Mouse (Mus musculus): ENCODE measurements at regions not wholly inside any gene's neighbourhood (a gene's known extent, or its start where the extent isn't known, plus 50 kb on each side); places are given as distances from the start of the nearest gene placed in this dataset.

- Histone ChIP-seq H3K9me3 (ENCODE audit: control insufficient read depth, low read length) (no peaks in the 10 kb centered on the region), H3K36me3 (ENCODE audit: control insufficient read depth, insufficient read depth) (no peaks in the 10 kb centered on the region), H3K4me2 (ENCODE audit: low read length) (no peak overlapping the region), H3K4me3 (replicated peaks; ENCODE audit: low read length) (no peak overlapping the region), H3K9ac (replicated peaks; ENCODE audit: low read depth, low read length) (no peak overlapping the region), H3K27ac (ENCODE audit: low read length) (no peak overlapping the region), H3K4me1 (replicated peaks; ENCODE audit: control insufficient read depth, insufficient read depth, low read length) (peaks cover 8% of the 10 kb centered on the region), H3K27me3 (replicated peaks; ENCODE audit: control insufficient read depth, insufficient read depth, low read length) (no peaks in the 10 kb centered on the region)
- no peak for ATAC-seq
- 85% methylated on average over 3 of the region's 3 CpGs for WGBS
These were observed 243.6 kb downstream of the Sp3 start for GRCm38 (mm10) chr2:72736685-72737084.

- H3K4me3 ChIP-seq (replicated peaks; ENCODE audit: low read length): no peak overlapping the region
- peak; percentile 51; the same call in 1 of the 2 replicates for ATAC-seq
- WGBS: 56% methylated on average over 22 of the region's 22 CpGs
- no peaks in the 10 kb centered on the region for H3K36me3 ChIP-seq (ENCODE audit: control insufficient read depth, insufficient read depth)
- H3K9ac ChIP-seq (replicated peaks; ENCODE audit: low read depth, low read length): no peak overlapping the region
- H3K9me3 ChIP-seq (ENCODE audit: control insufficient read depth, low read length): no peaks in the 10 kb centered on the region
- H3K27me3 ChIP-seq (replicated peaks; ENCODE audit: control insufficient read depth, insufficient read depth, low read length): no peaks in the 10 kb centered on the region
- H3K27ac ChIP-seq (ENCODE audit: low read length): no peak overlapping the region
- peaks cover 15% of the 10 kb centered on the region for H3K4me1 ChIP-seq (replicated peaks; ENCODE audit: control insufficient read depth, insufficient read depth, low read length)
- H3K4me2 ChIP-seq (ENCODE audit: low read length): no peak overlapping the region
These were observed 239.6 kb downstream of the Sp3 start for GRCm38 (mm10) chr2:72740391-72741361.

- no peak overlapping the region for H3K4me3 ChIP-seq (replicated peaks; ENCODE audit: low read length)
- H3K4me1 ChIP-seq (replicated peaks; ENCODE audit: control insufficient read depth, insufficient read depth, low read length): peaks cover 19% of the 10 kb centered on the region
These were observed 238.5 kb downstream of the Sp3 start for GRCm38 (mm10) chr2:72741746-72742145.

GRCm38 (mm10) chr2:72743651-72744050 lies 236.6 kb downstream of the Sp3 start:
- Histone ChIP-seq H3K27ac (ENCODE audit: low read length) (peak overlapping the region; percentile 5; the same call in 1 of the 2 replicates), H3K36me3 (ENCODE audit: control insufficient read depth, insufficient read depth) (no peaks in the 10 kb centered on the region), H3K9me3 (ENCODE audit: control insufficient read depth, low read length) (no peaks in the 10 kb centered on the region), H3K27me3 (replicated peaks; ENCODE audit: control insufficient read depth, insufficient read depth, low read length) (no peaks in the 10 kb centered on the region), H3K4me3 (replicated peaks; ENCODE audit: low read length) (no peak overlapping the region), H3K4me2 (ENCODE audit: low read length) (no peak overlapping the region), H3K9ac (replicated peaks; ENCODE audit: low read depth, low read length) (no peak overlapping the region), H3K4me1 (replicated peaks; ENCODE audit: control insufficient read depth, insufficient read depth, low read length) (peaks cover 19% of the 10 kb centered on the region)
- 43% methylated on average over 3 of the region's 3 CpGs for WGBS
- peak; percentile 71 for ATAC-seq

More at GRCm38 (mm10) chr2:72741746-72742145, 238.5 kb downstream of the Sp3 start:
- H3K27ac ChIP-seq (ENCODE audit: low read length): no peak overlapping the region
- H3K36me3 ChIP-seq (ENCODE audit: control insufficient read depth, insufficient read depth): no peaks in the 10 kb centered on the region
- no peaks in the 10 kb centered on the region for H3K27me3 ChIP-seq (replicated peaks; ENCODE audit: control insufficient read depth, insufficient read depth, low read length)
- 95% methylated on average over 5 of the region's 5 CpGs for WGBS
- H3K9me3 ChIP-seq (ENCODE audit: control insufficient read depth, low read length): no peaks in the 10 kb centered on the region
- ATAC-seq: no peak
- H3K9ac ChIP-seq (replicated peaks; ENCODE audit: low read depth, low read length): no peak overlapping the region
- H3K4me2 ChIP-seq (ENCODE audit: low read length): no peak overlapping the region

- ATAC-seq: no peak
- no peaks in the 10 kb centered on the region for H3K36me3 ChIP-seq (ENCODE audit: control insufficient read depth, insufficient read depth)
- no peaks in the 10 kb centered on the region for H3K27me3 ChIP-seq (replicated peaks; ENCODE audit: control insufficient read depth, insufficient read depth, low read length)
- H3K27ac ChIP-seq (ENCODE audit: low read length): no peak overlapping the region
- no peak overlapping the region for H3K4me3 ChIP-seq (replicated peaks; ENCODE audit: low read length)
- 68% methylated on average over 4 of the region's 4 CpGs for WGBS
- H3K9me3 ChIP-seq (ENCODE audit: control insufficient read depth, low read length): no peaks in the 10 kb centered on the region
- no peak overlapping the region for H3K9ac ChIP-seq (replicated peaks; ENCODE audit: low read depth, low read length)
- no peak overlapping the region for H3K4me2 ChIP-seq (ENCODE audit: low read length)
- peaks cover 19% of the 10 kb centered on the region for H3K4me1 ChIP-seq (replicated peaks; ENCODE audit: control insufficient read depth, insufficient read depth, low read length)
These were observed 235.3 kb downstream of the Sp3 start for GRCm38 (mm10) chr2:72744901-72745300.

GRCm38 (mm10) chr2:72746476-72747215 lies 233.6 kb downstream of the Sp3 start:
- no peak overlapping the region for H3K9ac ChIP-seq (replicated peaks; ENCODE audit: low read depth, low read length)
- peak; percentile 62 for ATAC-seq
- H3K4me3 ChIP-seq (replicated peaks; ENCODE audit: low read length): no peak overlapping the region
- no peaks in the 10 kb centered on the region for H3K27me3 ChIP-seq (replicated peaks; ENCODE audit: control insufficient read depth, insufficient read depth, low read length)
- H3K9me3 ChIP-seq (ENCODE audit: control insufficient read depth, low read length): no peaks in the 10 kb centered on the region
- peaks cover 11% of the 10 kb centered on the region for H3K4me1 ChIP-seq (replicated peaks; ENCODE audit: control insufficient read depth, insufficient read depth, low read length)
- no peak overlapping the region for H3K27ac ChIP-seq (ENCODE audit: low read length)
- no peaks in the 10 kb centered on the region for H3K36me3 ChIP-seq (ENCODE audit: control insufficient read depth, insufficient read depth)
- no peak overlapping the region for H3K4me2 ChIP-seq (ENCODE audit: low read length)
- WGBS: 48% methylated on average over 16 of the region's 16 CpGs

- no peak overlapping the region for H3K4me2 ChIP-seq (ENCODE audit: low read length)
- no peak overlapping the region for H3K9ac ChIP-seq (replicated peaks; ENCODE audit: low read depth, low read length)
- no peak for ATAC-seq
- no peaks in the 10 kb centered on the region for H3K9me3 ChIP-seq (ENCODE audit: control insufficient read depth, low read length)
- H3K4me1 ChIP-seq (replicated peaks; ENCODE audit: control insufficient read depth, insufficient read depth, low read length): peaks cover 11% of the 10 kb centered on the region
- no peak overlapping the region for H3K27ac ChIP-seq (ENCODE audit: low read length)
- H3K4me3 ChIP-seq (replicated peaks; ENCODE audit: low read length): no peak overlapping the region
- 91% methylated on average over 5 of the region's 5 CpGs for WGBS
- H3K27me3 ChIP-seq (replicated peaks; ENCODE audit: control insufficient read depth, insufficient read depth, low read length): no peaks in the 10 kb centered on the region
- H3K36me3 ChIP-seq (ENCODE audit: control insufficient read depth, insufficient read depth): no peaks in the 10 kb centered on the region
These were observed 232.9 kb downstream of the Sp3 start for GRCm38 (mm10) chr2:72747299-72747698.

- peaks cover 7% of the 10 kb centered on the region for H3K4me1 ChIP-seq (replicated peaks; ENCODE audit: control insufficient read depth, insufficient read depth, low read length)
- H3K4me2 ChIP-seq (ENCODE audit: low read length): no peak overlapping the region
- no peaks in the 10 kb centered on the region for H3K9me3 ChIP-seq (ENCODE audit: control insufficient read depth, low read length)
- H3K4me3 ChIP-seq (replicated peaks; ENCODE audit: low read length): no peak overlapping the region
- H3K36me3 ChIP-seq (ENCODE audit: control insufficient read depth, insufficient read depth): no peaks in the 10 kb centered on the region
- H3K27me3 ChIP-seq (replicated peaks; ENCODE audit: control insufficient read depth, insufficient read depth, low read length): no peaks in the 10 kb centered on the region
- 94% methylated on average over 1 of the region's 1 CpGs for WGBS
- H3K27ac ChIP-seq (ENCODE audit: low read length): no peak overlapping the region
- no peak overlapping the region for H3K9ac ChIP-seq (replicated peaks; ENCODE audit: low read depth, low read length)
- no peak for ATAC-seq
These were observed 230.8 kb downstream of the Sp3 start for GRCm38 (mm10) chr2:72749495-72749894.

- no peak for ATAC-seq
- H3K4me3 ChIP-seq (replicated peaks; ENCODE audit: low read length): no peak overlapping the region
- no peaks in the 10 kb centered on the region for H3K36me3 ChIP-seq (ENCODE audit: control insufficient read depth, insufficient read depth)
- no peak overlapping the region for H3K4me2 ChIP-seq (ENCODE audit: low read length)
- no peak overlapping the region for H3K27ac ChIP-seq (ENCODE audit: low read length)
- no peaks in the 10 kb centered on the region for H3K27me3 ChIP-seq (replicated peaks; ENCODE audit: control insufficient read depth, insufficient read depth, low read length)
- H3K9me3 ChIP-seq (ENCODE audit: control insufficient read depth, low read length): no peaks in the 10 kb centered on the region
- H3K9ac ChIP-seq (replicated peaks; ENCODE audit: low read depth, low read length): no peak overlapping the region
- H3K4me1 ChIP-seq (replicated peaks; ENCODE audit: control insufficient read depth, insufficient read depth, low read length): peaks cover 4% of the 10 kb centered on the region
- WGBS: 49% methylated on average over 1 of the region's 1 CpGs
These were observed 228.8 kb downstream of the Sp3 start for GRCm38 (mm10) chr2:72751441-72751840.
